Mouse (Mus musculus): ENCODE data around the gene Mepe. TPM values are rescaled to one million over a fixed set of nuclear protein-coding genes. Genes with fewer than 3 reads are reported as not detected.

The Mepe gene
- polyA plus RNA-seq, 2 experiments, result not detected

- ATAC-seq (ENCODE audit: low FRiP score, low read depth) (no peak), DNase-seq (ENCODE audit: low spot score) (no peak)
- Histone ChIP-seq H3K9ac (ENCODE audit: low read depth, low read length, severe bottlenecking) (no peak overlapping the region), H3K27ac (replicated peaks; ENCODE audit: low read depth, low read length) (no peak overlapping the region), H3K27me3 (ENCODE audit: control insufficient read depth, insufficient read depth, low read length) (no peaks in the 10 kb centered on the region), H3K4me3 (replicated peaks; ENCODE audit: low read length) (no peak overlapping the region), H3K36me3 (ENCODE audit: control insufficient read depth, insufficient read depth, low read length) (no peaks in the 10 kb centered on the region), H3K9me3 (ENCODE audit: control insufficient read depth, low read length) (no peaks in the 10 kb centered on the region), H3K4me2 (replicated peaks; ENCODE audit: low read depth, low read length, severe bottlenecking) (no peak overlapping the region), H3K4me1 (ENCODE audit: control insufficient read depth, insufficient read depth, low read length) (peaks cover 5% of the 10 kb centered on the region; the same call in 1 of the 2 replicates)
- WGBS, result 86% methylated on average over 4 of the region's 4 CpGs
- TF ChIP-seq POLR2A (IDR thresholded peaks at IDR 0.05; ENCODE audit: borderline replicate concordance, extremely low read depth, insufficient read depth, insufficient read length), result no peak
These were observed 46.2 kb downstream of the Mepe start for GRCm38 (mm10) chr5:104371284-104371683.

DNA sequence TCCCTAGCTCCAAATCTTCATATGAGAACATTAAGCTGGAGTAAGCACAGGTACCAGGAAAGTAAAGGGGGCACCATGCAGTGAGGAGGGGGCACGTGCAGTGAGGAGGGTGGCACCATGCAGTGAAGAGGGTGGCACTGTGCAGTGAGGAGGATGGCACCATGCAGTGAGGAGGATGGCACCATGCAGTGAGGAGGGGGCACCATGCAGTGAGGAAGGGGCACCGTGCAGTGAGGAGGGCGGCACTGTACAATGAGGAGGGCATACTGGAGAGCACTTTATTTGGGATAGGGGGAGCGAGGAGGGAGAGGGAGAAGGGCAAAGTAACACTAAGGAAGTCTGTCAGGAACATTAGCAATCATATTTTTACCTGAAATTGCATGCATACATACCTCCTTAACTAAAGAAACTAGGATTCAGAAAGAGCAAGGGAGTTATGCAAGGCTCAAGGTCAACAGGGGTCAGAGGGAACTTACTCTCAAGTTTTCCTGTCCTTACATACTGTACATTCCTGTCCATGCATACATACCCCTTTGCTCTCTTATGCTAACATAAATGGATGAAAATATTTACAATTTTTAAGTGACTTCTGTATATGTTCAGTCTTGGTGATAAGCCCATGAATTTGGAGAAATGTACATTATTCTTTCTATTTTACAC lies 48.6 kb downstream of the Mepe start:
- Histone ChIP-seq H3K9ac (ENCODE audit: low read depth, low read length, severe bottlenecking) (no peak overlapping the region), H3K27ac (replicated peaks; ENCODE audit: low read depth, low read length) (no peak overlapping the region), H3K9me3 (ENCODE audit: control insufficient read depth, low read length) (no peaks in the 10 kb centered on the region), H3K4me1 (ENCODE audit: control insufficient read depth, insufficient read depth, low read length) (peaks cover 5% of the 10 kb centered on the region; the same call in 1 of the 2 replicates), H3K36me3 (ENCODE audit: control insufficient read depth, insufficient read depth, low read length) (no peaks in the 10 kb centered on the region), H3K27me3 (ENCODE audit: control insufficient read depth, insufficient read depth, low read length) (no peaks in the 10 kb centered on the region), H3K4me2 (replicated peaks; ENCODE audit: low read depth, low read length, severe bottlenecking) (no peak overlapping the region), H3K4me3 (replicated peaks; ENCODE audit: low read length) (no peak overlapping the region)
- no peak for TF ChIP-seq POLR2A (IDR thresholded peaks at IDR 0.05; ENCODE audit: borderline replicate concordance, extremely low read depth, insufficient read depth, insufficient read length)
- ATAC-seq (ENCODE audit: low FRiP score, low read depth) (no peak), DNase-seq (ENCODE audit: low spot score) (no peak)
- WGBS, result 85% methylated on average over 4 of the region's 4 CpGs

- peak; percentile 37 for DNase-seq (ENCODE audit: low spot score)
- ATAC-seq (ENCODE audit: low FRiP score, low read depth), result no peak
These were observed 49.2 kb downstream of the Mepe start for GRCm38 (mm10) chr5:104374308-104374660.

DNA sequence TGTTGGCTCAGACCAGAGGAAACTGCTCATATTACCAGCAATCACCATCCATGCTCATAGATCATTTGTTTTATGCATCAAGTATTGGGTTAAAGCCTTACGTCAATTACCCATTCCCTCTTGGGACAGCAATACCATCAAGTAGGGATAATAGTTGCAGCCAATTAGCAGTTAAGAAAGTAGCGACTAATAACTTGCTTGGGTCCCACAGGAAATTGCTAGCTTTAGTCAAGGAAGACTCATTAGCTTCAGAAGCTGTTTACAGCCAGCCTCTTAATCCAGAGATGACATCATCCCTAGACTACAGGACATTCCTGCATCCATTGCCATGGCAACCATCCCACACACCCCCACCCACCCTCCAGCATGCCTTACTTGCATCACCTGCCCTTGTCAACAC lies 50.0 kb downstream of the Mepe start:
- Histone ChIP-seq H3K9me3 (ENCODE audit: control insufficient read depth, low read length) (no peaks in the 10 kb centered on the region), H3K4me2 (replicated peaks; ENCODE audit: low read depth, low read length, severe bottlenecking) (no peak overlapping the region), H3K36me3 (ENCODE audit: control insufficient read depth, insufficient read depth, low read length) (no peaks in the 10 kb centered on the region), H3K27me3 (ENCODE audit: control insufficient read depth, insufficient read depth, low read length) (no peaks in the 10 kb centered on the region), H3K9ac (ENCODE audit: low read depth, low read length, severe bottlenecking) (no peak overlapping the region), H3K4me1 (ENCODE audit: control insufficient read depth, insufficient read depth, low read length) (peaks cover 5% of the 10 kb centered on the region; the same call in 1 of the 2 replicates), H3K4me3 (replicated peaks; ENCODE audit: low read length) (no peak overlapping the region), H3K27ac (replicated peaks; ENCODE audit: low read depth, low read length) (no peak overlapping the region)
- no peak for ATAC-seq (ENCODE audit: low FRiP score, low read depth)
- no peak for DNase-seq (ENCODE audit: low spot score)
- no peak for TF ChIP-seq POLR2A (IDR thresholded peaks at IDR 0.05; ENCODE audit: borderline replicate concordance, extremely low read depth, insufficient read depth, insufficient read length)
- WGBS, result 17% methylated on average over 2 of the region's 2 CpGs

More at GRCm38 (mm10) chr5:104374308-104374660, 49.2 kb downstream of the Mepe start:
- no peak for TF ChIP-seq POLR2A (IDR thresholded peaks at IDR 0.05; ENCODE audit: borderline replicate concordance, extremely low read depth, insufficient read depth, insufficient read length)
- no peaks in the 10 kb centered on the region for H3K27me3 ChIP-seq (ENCODE audit: control insufficient read depth, insufficient read depth, low read length)
- peaks cover 5% of the 10 kb centered on the region; the same call in 1 of the 2 replicates for H3K4me1 ChIP-seq (ENCODE audit: control insufficient read depth, insufficient read depth, low read length)
- WGBS, result 42% methylated on average over 6 of the region's 6 CpGs
- no peak overlapping the region for H3K9ac ChIP-seq (ENCODE audit: low read depth, low read length, severe bottlenecking)
- H3K4me3 ChIP-seq (replicated peaks; ENCODE audit: low read length), result no peak overlapping the region
- H3K9me3 ChIP-seq (ENCODE audit: control insufficient read depth, low read length), result no peaks in the 10 kb centered on the region
- no peak overlapping the region for H3K27ac ChIP-seq (replicated peaks; ENCODE audit: low read depth, low read length)
- no peak overlapping the region for H3K4me2 ChIP-seq (replicated peaks; ENCODE audit: low read depth, low read length, severe bottlenecking)
- H3K36me3 ChIP-seq (ENCODE audit: control insufficient read depth, insufficient read depth, low read length), result no peaks in the 10 kb centered on the region

GRCm38 (mm10) chr5:104376890-104377289 lies 51.8 kb downstream of the Mepe start:
- no peak for ATAC-seq (ENCODE audit: low FRiP score, low read depth)
- Histone ChIP-seq H3K27ac (replicated peaks; ENCODE audit: low read depth, low read length) (no peak overlapping the region), H3K9me3 (ENCODE audit: control insufficient read depth, low read length) (no peaks in the 10 kb centered on the region), H3K4me1 (ENCODE audit: control insufficient read depth, insufficient read depth, low read length) (peaks cover 5% of the 10 kb centered on the region; the same call in 1 of the 2 replicates), H3K4me3 (replicated peaks; ENCODE audit: low read length) (no peak overlapping the region), H3K36me3 (ENCODE audit: control insufficient read depth, insufficient read depth, low read length) (no peaks in the 10 kb centered on the region), H3K9ac (ENCODE audit: low read depth, low read length, severe bottlenecking) (no peak overlapping the region), H3K4me2 (replicated peaks; ENCODE audit: low read depth, low read length, severe bottlenecking) (no peak overlapping the region), H3K27me3 (ENCODE audit: control insufficient read depth, insufficient read depth, low read length) (no peaks in the 10 kb centered on the region)
- no peak for TF ChIP-seq POLR2A (IDR thresholded peaks at IDR 0.05; ENCODE audit: borderline replicate concordance, extremely low read depth, insufficient read depth, insufficient read length)
- DNase-seq (ENCODE audit: low spot score), result no peak
- 93% methylated on average over 1 of the region's 1 CpGs for WGBS

Measured in limb, embryonic 14.5 days (tissue).